Mouse (Mus musculus) lung, adult 2 months (tissue): Measurements from ENCODE around the gene Vpreb1. TPM values are rescaled to one million over a fixed set of nuclear protein-coding genes. Genes with fewer than 3 reads are reported as not detected.

Source experiments
- DNase-seq: peaks from one replicate; pipeline ENCODE4 v3.0.0; 2022
- H3K4me1 ChIP-seq: fragments of 200-500 bp; 2 replicates; pipeline ENCODE4 v1.6.1; 2011; ENCODE audit warnings: low read length; ENCODE audit not compliant: control insufficient read depth, insufficient read depth
- H3K4me3 ChIP-seq: fragments of 200-500 bp; replicated peaks from 2 replicates; pipeline ENCODE3; 2011; ENCODE audit warnings: low read depth, mild to moderate bottlenecking, control low read depth, low read length; ENCODE audit errors: extremely low read depth
- CTCF ChIP-seq: fragments of 200-500 bp; IDR thresholded peaks from 2 replicates; pipeline ENCODE4 v1.5.1; 2011; ENCODE audit warnings: mild to moderate bottlenecking, low read length, control low read depth; ENCODE audit not compliant: insufficient read depth
- POLR2A ChIP-seq: fragments of 200-500 bp; IDR thresholded peaks from 2 replicates; pipeline ENCODE4 v1.6.1; 2011; ENCODE audit warnings: low read depth, mild to moderate bottlenecking, control low read depth, low read length, borderline replicate concordance; ENCODE audit errors: extremely low read depth
- WGBS: fragments of 180-500 bp; shearing (Covaris S2); methylation state at CpG from one replicate; pipeline ENCODE4 v1.1.7; 2018; 5-methylcytosine and 5-hydroxymethylcytosine counted together
- polyA plus RNA-seq: library from polyadenylated mRNA; depleted of rRNA; stranded (reverse); fragments of >200 nt; gene quantifications from 2 replicates; pipeline ENCODE4 v1.2.3, GENCODE M21; 2012

The Vpreb1 gene
- polyA plus RNA-seq, 1 experiment: 7.2 TPM

DNA sequence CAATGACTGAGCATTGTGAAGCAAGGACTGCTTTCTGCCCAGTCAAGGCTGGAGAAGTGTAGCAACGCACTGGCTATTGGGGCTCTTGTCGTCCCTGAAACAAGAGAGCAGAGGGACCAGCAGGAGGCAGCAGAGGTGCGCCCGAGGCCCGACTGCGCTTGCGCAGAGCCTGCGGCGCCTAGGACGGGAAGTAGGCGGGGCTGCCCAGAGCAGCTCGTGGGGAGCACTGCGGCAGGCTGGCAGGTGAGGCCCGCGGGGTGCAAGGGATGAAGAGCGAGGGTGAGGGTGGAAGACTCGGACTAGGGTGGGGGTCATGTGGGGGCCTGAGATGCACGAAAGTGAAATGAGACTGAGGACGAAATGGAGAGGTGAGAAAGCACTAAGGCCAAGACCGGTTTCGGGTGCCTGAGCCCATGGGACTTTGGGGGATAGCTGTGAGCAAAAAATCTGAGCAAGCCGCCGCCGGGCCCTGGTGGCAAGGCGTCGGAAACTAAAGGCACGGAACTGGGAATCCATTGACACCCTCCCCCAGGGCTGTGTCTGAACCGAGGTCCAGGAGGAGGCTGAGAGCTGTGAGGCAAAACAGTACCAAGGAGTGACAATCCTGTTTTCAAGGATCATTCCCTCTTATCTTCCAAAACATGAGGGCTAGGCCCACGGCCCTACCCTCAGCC lies 25.9 kb upstream of the Vpreb1 start, which contains the start of gene Ppm1f:
Gene Ppm1f, plus strand, starts transcription at position 88 of the 674 bp plus-strand sequence.
- TF ChIP-seq CTCF: peak; percentile 75
- TF ChIP-seq POLR2A: peak; percentile 82; the same call in 1 of the 2 replicates
- WGBS: under 1% methylated on average over 29 of the region's 29 CpGs
- DNase-seq: peak; percentile 97

DNA sequence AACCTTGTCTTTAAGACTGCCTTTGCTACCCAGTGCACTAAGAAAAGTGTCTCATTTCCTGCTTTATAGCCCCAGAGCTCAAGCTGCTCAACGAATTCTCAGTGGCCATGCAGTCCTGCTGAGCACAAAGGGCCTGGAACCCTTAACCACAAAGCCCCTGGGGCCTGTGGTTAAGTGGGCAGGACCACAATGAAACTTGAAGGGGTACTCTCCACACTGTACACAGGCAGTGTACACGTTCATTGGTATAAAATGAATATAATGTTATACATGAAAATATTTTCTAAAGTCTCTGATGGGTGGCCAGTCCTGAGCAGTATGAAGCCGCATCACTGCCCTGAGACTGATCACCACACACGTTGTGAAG lies 25.4 kb upstream of the Vpreb1 start:
- H3K4me1 ChIP-seq: peaks cover 17% of the 10 kb centered on the region
- DNase-seq: no peak
- 17% methylated on average over 4 of the region's 4 CpGs for WGBS

More for the DNA sequence above, 25.9 kb upstream of the Vpreb1 start, which contains the start of gene Ppm1f:
- peaks cover 17% of the 10 kb centered on the region for H3K4me1 ChIP-seq
- peak within 1 kb of the TSS; percentile 86 for H3K4me3 ChIP-seq

DNA sequence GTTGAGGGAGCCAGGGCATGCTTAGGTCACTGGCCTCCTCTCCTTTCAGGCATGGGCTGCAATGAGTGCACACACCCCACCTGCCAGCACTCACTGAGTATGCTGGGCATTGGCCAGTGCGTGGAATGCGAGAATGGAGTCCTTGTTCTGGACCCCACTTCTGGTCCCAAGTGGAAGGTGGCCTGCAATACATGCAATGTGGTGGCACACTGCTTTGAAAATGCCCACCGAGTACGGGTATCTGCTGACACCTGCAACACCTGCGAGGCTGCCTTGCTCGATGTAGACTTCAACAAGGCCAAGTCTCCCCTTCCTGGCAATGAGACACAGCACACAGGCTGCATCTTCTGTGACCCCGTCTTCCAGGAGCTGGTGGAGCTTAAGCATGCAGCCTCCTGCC lies 21.7 kb upstream of the Vpreb1 start:
- DNase-seq: no peak
- Histone ChIP-seq H3K4me1 (peaks cover 4% of the 10 kb centered on the region), H3K4me3 (no peak overlapping the region)
- WGBS: 92% methylated on average over 7 of the region's 7 CpGs
- TF ChIP-seq POLR2A (no peak), CTCF (no peak)

More for the DNA sequence above, 25.4 kb upstream of the Vpreb1 start:
- no peak for TF ChIP-seq CTCF
- TF ChIP-seq POLR2A: no peak
- H3K4me3 ChIP-seq: no peak overlapping the region

DNA sequence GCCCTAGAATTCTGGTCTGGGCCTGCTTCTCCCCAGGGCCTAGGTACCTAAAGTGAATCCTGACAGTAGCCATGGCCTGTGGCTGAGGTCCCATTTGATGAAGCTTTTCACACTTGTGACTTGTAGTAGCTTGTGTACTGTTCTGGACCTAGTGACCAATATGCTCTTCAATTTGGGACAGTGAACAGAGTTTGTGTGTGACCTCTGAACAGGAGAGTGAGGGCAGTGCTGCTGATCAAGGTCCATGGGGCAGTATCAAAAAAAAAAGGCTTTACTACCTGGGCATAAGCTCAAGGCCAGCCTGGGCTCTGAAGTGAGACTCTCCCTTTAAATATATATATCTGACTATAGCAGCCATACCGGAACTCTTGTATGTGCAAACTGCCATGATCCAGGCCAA lies 17.7 kb upstream of the Vpreb1 start:
- WGBS: 97% methylated on average over 1 of the region's 1 CpGs
- TF ChIP-seq CTCF: no peak
- TF ChIP-seq POLR2A: no peak
- DNase-seq: no peak
- Histone ChIP-seq H3K4me1 (no peaks in the 10 kb centered on the region), H3K4me3 (no peak overlapping the region)

DNA sequence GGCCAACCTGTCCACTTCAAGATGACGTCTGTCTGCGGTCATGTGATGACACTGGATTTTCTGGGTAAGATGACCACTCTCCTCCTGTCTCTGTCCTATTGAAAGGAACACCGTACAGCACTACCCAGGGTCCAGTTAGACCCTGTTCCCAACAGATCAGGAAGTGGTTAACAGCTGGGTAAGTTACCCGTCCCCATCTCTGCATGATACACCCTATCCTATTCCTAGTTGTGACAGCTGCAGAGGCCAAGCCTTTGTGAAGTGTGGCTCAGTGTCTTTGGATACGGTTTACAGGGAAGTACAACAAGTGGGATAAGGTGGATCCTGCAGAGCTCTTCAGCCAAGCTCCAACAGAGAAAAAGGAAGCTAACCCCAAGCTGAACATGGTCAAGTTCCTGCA lies 8.4 kb upstream of the Vpreb1 start:
- 88% methylated on average over 5 of the region's 5 CpGs for WGBS
- no peaks in the 10 kb centered on the region for H3K4me1 ChIP-seq
- no peak overlapping the region for H3K4me3 ChIP-seq
- no peak for DNase-seq
- TF ChIP-seq POLR2A (no peak), CTCF (no peak)

DNA sequence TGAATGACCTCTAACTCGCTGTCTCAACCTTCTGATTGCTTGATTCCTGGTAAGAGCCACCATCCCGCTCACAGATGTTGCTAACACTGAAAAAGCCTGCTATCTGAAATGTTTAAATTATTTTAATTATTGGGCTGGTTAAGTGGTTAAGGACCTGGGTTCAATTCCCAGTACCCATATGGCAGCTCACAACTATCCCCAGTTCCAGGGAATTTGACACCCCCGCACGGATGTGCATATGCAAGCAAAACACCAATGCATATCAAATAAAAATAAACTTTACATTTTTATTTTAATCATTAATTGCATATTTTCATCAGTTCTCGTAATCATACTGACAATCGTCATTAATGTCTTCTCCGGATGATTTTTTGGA lies 414 bp downstream of the Vpreb1 start:
- Histone ChIP-seq H3K4me1 (peaks cover 2% of the 10 kb centered on the region; the same call in 1 of the 2 replicates), H3K4me3 (peak overlapping the region; percentile 96)
- no peak for DNase-seq
- TF ChIP-seq POLR2A: no peak
- TF ChIP-seq CTCF: no peak
- WGBS: 32% methylated on average over 7 of the region's 7 CpGs

DNA sequence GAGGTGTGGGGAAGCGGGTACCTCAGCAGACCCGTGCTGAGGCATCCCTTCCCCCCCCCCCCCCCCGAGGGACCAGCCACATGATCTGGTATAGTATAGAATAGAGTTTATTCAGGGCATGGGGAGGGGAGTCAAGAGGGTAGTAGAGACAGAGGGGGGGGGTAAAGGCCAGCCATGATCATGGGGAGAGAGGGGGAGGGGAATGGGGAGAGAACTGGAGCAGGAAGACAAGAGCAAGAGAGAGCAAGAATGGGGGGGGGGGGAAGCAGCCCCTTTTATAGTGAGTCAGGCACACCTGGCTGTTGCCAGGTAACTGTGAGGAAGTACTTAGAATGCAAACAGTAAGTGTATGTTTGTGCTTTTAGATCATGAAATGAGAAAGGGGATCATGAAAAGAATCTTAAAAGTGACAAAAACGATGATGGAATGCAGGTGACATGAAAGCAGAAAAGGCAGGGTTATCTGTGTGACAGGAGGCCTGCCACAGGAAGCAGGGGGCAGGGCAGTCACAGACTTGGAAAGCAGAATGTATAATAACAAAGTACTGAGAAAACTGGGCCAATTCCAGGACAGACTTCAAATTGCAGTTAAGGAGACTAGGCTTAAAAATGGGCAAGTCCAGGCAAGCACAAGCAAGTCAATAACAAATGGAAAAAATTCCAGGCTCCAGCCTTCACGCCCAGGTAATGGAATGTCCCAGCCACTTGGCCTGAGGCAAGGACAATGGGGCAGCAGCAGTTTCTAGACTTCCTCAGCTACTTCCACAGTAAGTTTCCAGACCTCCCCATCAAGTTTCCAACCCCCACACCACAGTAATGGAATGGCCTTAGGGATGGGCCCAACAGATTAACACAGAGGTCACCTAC lies 4.7 kb downstream of the Vpreb1 start:
- WGBS: 27% methylated on average over 5 of the region's 5 CpGs
- TF ChIP-seq CTCF: no peak
- no peak for TF ChIP-seq POLR2A

DNA sequence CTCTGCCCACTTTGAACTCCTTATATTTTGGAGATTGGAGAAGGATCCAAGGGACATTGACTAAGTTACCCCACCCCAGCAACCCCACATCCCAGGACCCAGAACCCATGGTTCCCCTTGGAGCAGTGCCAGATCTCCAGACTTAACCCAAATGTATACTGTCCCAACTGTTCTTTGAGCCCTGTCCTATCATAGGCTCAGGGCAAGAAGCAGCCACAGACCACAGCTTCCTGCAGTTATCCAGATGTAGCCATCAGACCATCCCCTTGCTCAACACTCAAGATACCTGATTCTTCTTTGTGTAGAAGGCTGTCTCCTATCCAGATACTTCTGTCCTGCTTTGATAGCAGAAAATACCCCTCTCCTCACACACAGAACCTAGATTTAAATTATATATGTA lies 5.4 kb downstream of the Vpreb1 start:
- TF ChIP-seq CTCF (no peak), POLR2A (no peak)
- no peak overlapping the region for H3K4me3 ChIP-seq
- no peak for DNase-seq
- H3K4me1 ChIP-seq: no peaks in the 10 kb centered on the region

More for the DNA sequence above, 4.7 kb downstream of the Vpreb1 start:
- no peaks in the 10 kb centered on the region for H3K4me1 ChIP-seq
- no peak overlapping the region for H3K4me3 ChIP-seq
- peak; percentile 53 for DNase-seq

DNA sequence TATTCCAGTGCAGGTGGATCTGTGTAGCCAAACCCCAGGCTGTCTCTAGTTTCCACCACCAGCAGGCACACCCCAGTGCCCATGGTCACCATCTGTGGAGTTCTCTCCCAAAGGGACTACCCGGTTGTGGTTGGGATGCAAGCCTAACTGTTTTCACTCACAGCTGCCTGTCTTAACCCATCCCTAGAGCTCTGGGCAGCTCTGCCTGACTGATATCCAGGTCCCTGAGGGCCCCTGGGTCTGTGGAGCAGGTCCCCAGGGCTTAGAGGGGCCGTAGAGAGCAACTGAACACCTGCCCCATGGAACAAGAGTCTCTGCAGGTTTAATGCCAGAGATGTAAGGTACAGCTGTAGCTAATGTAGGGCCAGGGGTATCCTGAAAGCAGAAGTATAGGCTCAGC lies 6.7 kb downstream of the Vpreb1 start, which contains the start of gene Igll1:
Gene Igll1, minus strand, starts transcription at position 8 of the 400 bp plus-strand sequence.
- 68% methylated on average over 2 of the region's 2 CpGs for WGBS
- no peak within 1 kb of the TSS for H3K4me3 ChIP-seq

More for the DNA sequence above, 6.7 kb downstream of the Vpreb1 start, which contains the start of gene Igll1:
- no peak for DNase-seq
- TF ChIP-seq CTCF (no peak), POLR2A (no peak)
- no peaks in the 10 kb centered on the region for H3K4me1 ChIP-seq
